Mouse (Mus musculus) hindbrain, embryonic 14.5 days (tissue): ENCODE results near the gene Pbld1. TPM values are rescaled to one million over a fixed set of nuclear protein-coding genes. Genes with fewer than 3 reads are reported as not detected.

Experiments
- ATAC-seq: fragments of 200-750 bp; cut with Nextera tagmentation; 2 replicates; pipeline ENCODE4 v1.8.0; 2017; ENCODE audit warnings: moderate number of reproducible peaks, mild to moderate bottlenecking, moderate TSS enrichment, moderate library complexity; ENCODE audit not compliant: low FRiP score
- DNase-seq: peaks from one replicate; pipeline ENCODE4 v3.0.0-alpha.2; 2015; ENCODE audit warnings: low spot score
- H3K27ac ChIP-seq: fragments of 300-500 bp; sonication (generic); 2 replicates; pipeline ENCODE4 v1.5.1; 2014; ENCODE audit warnings: mild to moderate bottlenecking, moderate library complexity
- H3K27me3 ChIP-seq: fragments of 300-500 bp; sonication (generic); 2 replicates; pipeline ENCODE4 v1.6.1; 2014; ENCODE audit warnings: mild to moderate bottlenecking, low read length, mixed read lengths; ENCODE audit not compliant: control insufficient read depth, insufficient read depth
- H3K36me3 ChIP-seq: fragments of 300-500 bp; sonication (generic); replicated peaks from 2 replicates; pipeline ENCODE4 v1.6.1; 2014; ENCODE audit not compliant: control insufficient read depth, insufficient read depth
- H3K4me1 ChIP-seq: fragments of 300-500 bp; sonication (generic); replicated peaks from 2 replicates; pipeline ENCODE4 v1.6.1; 2014; ENCODE audit warnings: antibody characterized with exemption, low read length, mixed read lengths; ENCODE audit not compliant: control insufficient read depth, insufficient read depth
- H3K4me2 ChIP-seq: fragments of 300-500 bp; sonication (generic); replicated peaks from 2 replicates; pipeline ENCODE4 v1.6.1; 2014; ENCODE audit warnings: mild to moderate bottlenecking, moderate library complexity
- H3K4me3 ChIP-seq: fragments of 300-500 bp; sonication (generic); replicated peaks from 2 replicates; pipeline ENCODE4 v1.5.1; 2014; ENCODE audit warnings: mild to moderate bottlenecking, low read length
- H3K9ac ChIP-seq: fragments of 300-500 bp; sonication (generic); 2 replicates; pipeline ENCODE4 v1.6.1; 2014
- H3K9me3 ChIP-seq: fragments of 300-500 bp; sonication (generic); 2 replicates; pipeline ENCODE4 v1.6.1; 2016; ENCODE audit warnings: low read length; ENCODE audit not compliant: control insufficient read depth
- WGBS: fragments of 180-500 bp; shearing (Covaris S2); extraction: QIAGEN DNeasy Blood & Tissue Kit; methylation state at CpG from one replicate; pipeline ENCODE4 v1.1.7; 2014; 5-methylcytosine and 5-hydroxymethylcytosine counted together
- polyA plus RNA-seq: library from polyadenylated mRNA; unstranded; fragments of >200 nt; fragmentation: Nextera tagmentation; extraction: Ambion mirVana; gene quantifications from 2 replicates; pipeline ENCODE4 v1.2.1, GENCODE M21; 2014

The Pbld1 gene
- polyA plus RNA-seq, 1 experiment from 2014 or later: 0.75 TPM

GRCm38 (mm10) chr10:63065988-63066387 lies 6.0 kb downstream of the Pbld1 start:
- no peak overlapping the region for H3K9ac ChIP-seq
- H3K4me2 ChIP-seq: no peak overlapping the region
- no peak overlapping the region for H3K27ac ChIP-seq
- 4% methylated on average over 5 of the region's 5 CpGs for WGBS
- no peaks in the 10 kb centered on the region for H3K9me3 ChIP-seq
- H3K4me3 ChIP-seq: no peak overlapping the region
- ATAC-seq: peak; percentile 85; the same call in 1 of the 2 replicates
- no peaks in the 10 kb centered on the region for H3K27me3 ChIP-seq
- peak; percentile 86 for DNase-seq
- H3K36me3 ChIP-seq: no peaks in the 10 kb centered on the region
- no peaks in the 10 kb centered on the region for H3K4me1 ChIP-seq

GRCm38 (mm10) chr10:63086304-63086703 lies 26.3 kb downstream of the Pbld1 start:
- WGBS: 86% methylated on average over 10 of the region's 10 CpGs
- Histone ChIP-seq H3K9ac (no peak overlapping the region), H3K27ac (no peak overlapping the region), H3K4me3 (no peak overlapping the region), H3K4me1 (peaks cover 13% of the 10 kb centered on the region), H3K27me3 (no peaks in the 10 kb centered on the region), H3K36me3 (no peaks in the 10 kb centered on the region), H3K9me3 (no peaks in the 10 kb centered on the region), H3K4me2 (no peak overlapping the region)
- no peak for ATAC-seq
- no peak for DNase-seq

DNA sequence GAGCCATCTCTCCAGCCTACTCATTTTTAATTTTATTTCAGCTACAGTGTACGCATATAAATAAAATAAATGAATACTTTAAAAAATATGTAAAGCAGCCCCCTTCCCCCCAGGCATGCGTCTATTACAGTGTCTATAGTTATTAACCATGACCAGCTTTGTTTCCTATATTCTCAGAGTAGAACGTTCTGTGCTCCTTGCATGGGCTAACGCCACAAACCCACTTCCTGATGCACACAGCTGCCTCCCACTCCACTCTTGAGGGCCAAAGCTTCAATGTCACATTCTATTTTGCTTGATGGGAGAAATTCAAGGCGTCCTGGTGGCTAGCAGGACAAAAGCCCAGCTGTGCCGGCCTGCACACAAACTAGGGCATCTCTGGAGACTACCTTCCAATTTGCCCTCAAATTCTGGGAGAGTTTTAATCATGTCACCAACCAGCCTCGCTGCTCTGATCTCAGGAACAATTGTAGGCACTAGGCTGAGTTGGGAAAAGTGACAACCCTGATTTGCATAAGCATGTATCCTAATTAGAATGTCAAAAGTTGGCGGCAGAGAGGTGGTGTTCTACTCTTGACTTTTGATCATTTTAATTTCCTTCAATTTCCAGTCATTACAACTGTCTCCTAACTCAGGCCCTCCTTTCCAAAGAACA lies 29.3 kb downstream of the Pbld1 start:
- Histone ChIP-seq H3K9ac (peak overlapping the region; percentile 41; the same call in 1 of the 2 replicates), H3K27me3 (no peaks in the 10 kb centered on the region), H3K36me3 (no peaks in the 10 kb centered on the region), H3K4me2 (peak overlapping the region; percentile 53), H3K4me3 (peak overlapping the region; percentile 22; the same call in 1 of the 2 replicates), H3K27ac (no peak overlapping the region), H3K9me3 (no peaks in the 10 kb centered on the region), H3K4me1 (peaks cover 13% of the 10 kb centered on the region)
- 22% methylated on average over 8 of the region's 8 CpGs for WGBS
- DNase-seq: no peak
- ATAC-seq: no peak

DNA sequence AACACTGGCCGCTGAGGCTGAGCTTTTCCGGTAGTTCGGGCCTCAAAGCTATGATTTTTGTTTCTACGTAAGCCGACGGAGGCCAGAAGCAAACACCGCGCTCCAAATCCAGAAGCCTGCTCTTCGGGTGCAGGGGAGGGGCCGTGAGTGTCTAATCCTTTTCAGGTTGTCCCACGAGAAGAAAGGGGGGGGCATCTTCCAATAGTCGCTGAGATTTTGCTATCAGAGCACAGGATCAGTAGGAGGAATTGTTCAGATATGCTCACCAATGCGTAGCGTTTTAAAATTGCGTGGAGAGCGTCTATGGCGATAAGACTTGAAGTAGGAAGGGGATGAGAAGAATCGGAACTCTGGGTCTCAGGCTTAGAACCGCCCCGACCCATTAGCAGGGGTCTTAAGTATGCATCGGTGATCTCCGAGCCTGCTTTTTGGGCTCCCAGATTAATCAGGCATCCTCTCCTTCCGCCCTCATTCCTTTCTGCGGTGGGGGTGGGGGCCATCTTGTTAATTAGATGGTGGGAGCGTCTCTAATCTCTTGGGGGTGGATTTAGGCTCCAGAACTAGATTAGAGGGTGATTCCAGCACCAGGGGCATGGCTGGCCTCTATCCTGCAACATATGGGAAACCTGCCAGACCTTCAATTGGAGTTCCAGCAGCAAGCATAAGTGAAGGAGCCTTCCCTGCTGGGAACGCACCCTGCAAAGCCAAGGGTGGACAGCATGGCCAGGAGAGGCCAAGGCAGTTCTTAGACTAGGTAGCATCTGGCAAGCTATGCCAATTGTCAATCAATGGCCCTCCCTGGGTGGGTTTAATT lies 30.0 kb downstream of the Pbld1 start:
- H3K36me3 ChIP-seq: no peaks in the 10 kb centered on the region
- peak; percentile 27 for DNase-seq
- peak overlapping the region; percentile 41 for H3K9ac ChIP-seq
- peak overlapping the region; percentile 53 for H3K4me2 ChIP-seq
- 3% methylated on average over 26 of the region's 26 CpGs for WGBS
- H3K27ac ChIP-seq: no peak overlapping the region
- H3K27me3 ChIP-seq: no peaks in the 10 kb centered on the region
- H3K4me3 ChIP-seq: peak overlapping the region; percentile 22
- no peak; the same call in 1 of the 2 replicates for ATAC-seq
- H3K4me1 ChIP-seq: peaks cover 13% of the 10 kb centered on the region
- H3K9me3 ChIP-seq: no peaks in the 10 kb centered on the region

DNA sequence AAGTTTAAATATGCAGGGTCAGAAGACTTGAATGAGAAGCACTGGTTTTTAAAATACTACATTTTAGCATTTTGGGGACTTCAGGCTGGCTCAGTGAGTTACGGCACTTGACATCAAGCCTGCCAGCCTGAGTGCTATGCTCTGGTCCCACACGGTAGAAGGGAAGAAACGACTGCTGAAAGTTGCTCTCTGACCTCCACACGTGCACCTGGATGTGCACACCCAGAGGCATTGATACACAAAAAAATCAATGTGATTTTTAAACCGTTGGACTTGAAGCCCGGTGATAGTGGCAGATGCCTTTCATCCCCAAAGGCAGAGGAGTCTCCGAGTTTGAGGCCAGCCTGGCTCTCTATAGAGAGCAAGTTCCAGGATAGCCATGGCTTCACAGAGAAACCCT lies 32.0 kb downstream of the Pbld1 start:
- H3K27me3 ChIP-seq: no peaks in the 10 kb centered on the region; the same call in 1 of the 2 replicates
- H3K4me3 ChIP-seq: no peak overlapping the region
- H3K9me3 ChIP-seq: no peaks in the 10 kb centered on the region
- DNase-seq (no peak), ATAC-seq (no peak)
- no peak overlapping the region for H3K4me2 ChIP-seq
- H3K36me3 ChIP-seq: no peaks in the 10 kb centered on the region
- H3K4me1 ChIP-seq: peaks cover 13% of the 10 kb centered on the region
- 73% methylated on average over 7 of the region's 7 CpGs for whole genome bisulfite sequencing
- no peak overlapping the region for H3K9ac ChIP-seq
- no peak overlapping the region for H3K27ac ChIP-seq

DNA sequence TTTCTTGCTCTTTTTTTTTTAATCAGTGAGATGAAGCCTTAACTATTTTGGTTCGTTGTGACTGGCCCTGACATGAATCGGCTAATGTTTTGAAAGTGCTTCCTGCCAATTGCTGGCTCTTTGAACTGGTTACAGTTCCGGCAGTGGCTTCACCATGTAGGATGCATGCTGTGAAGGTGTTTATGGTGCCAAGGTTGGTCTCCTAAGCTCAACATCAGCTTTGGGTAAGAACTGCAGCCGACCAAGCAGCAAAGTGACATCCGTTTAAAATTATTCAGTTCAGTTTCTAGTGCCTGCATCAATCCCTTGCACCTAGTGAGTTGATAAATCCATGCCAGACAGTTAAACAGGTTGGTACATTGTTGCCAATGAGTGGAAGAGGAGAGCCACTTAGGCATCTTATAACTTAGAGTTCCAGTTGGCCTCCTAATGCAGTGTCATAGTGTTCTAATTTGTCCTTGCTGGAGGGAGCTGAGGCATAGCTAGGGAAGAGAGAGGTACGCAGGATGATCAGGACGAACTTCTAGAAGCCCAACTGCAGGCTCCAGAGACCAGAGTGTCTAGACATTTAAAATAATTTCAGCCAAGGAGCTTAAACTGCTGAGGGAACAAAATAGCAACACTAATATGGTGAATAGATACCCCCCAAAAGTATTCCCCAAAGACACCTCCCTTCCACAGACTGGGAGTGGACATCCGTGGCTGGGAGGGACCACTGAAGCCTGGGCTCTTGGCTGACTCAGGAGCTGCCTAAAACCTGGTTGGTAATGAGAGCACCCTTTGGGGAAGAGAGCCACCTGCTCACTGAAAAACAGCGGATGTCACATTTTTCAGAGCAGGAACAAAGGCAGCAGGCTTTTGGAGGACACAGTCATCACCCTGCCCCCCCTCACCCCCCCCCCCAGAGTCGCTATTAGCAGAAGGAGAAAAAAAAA lies 32.9 kb downstream of the Pbld1 start:
- WGBS: 65% methylated on average over 10 of the region's 10 CpGs
- ATAC-seq (no peak), DNase-seq (no peak)
- no peaks in the 10 kb centered on the region for H3K9me3 ChIP-seq
- H3K9ac ChIP-seq: no peak overlapping the region
- no peak overlapping the region for H3K4me2 ChIP-seq
- no peaks in the 10 kb centered on the region for H3K36me3 ChIP-seq
- H3K27ac ChIP-seq: no peak overlapping the region
- H3K4me1 ChIP-seq: peaks cover 13% of the 10 kb centered on the region
- H3K27me3 ChIP-seq: no peaks in the 10 kb centered on the region; the same call in 1 of the 2 replicates
- H3K4me3 ChIP-seq: no peak overlapping the region

DNA sequence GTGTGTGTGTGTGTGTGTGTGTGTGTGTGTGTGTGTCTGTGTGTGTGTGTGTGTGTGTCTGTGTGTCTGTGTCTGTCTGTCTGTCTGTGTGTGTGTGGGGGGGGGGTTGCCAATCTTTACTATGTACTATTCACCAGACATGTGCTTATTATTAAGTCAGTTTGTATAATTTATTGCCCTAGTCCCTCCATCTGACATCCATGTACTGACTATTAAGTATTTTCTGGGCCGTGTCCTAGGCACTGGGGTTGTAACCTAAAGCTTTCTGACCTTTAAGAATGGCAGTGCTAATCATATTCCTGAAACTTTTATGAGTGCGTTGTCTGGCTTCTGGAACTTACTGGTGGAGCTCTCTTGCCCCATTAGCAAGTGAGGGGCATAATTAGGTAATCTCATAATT lies 36.8 kb downstream of the Pbld1 start:
- Histone ChIP-seq H3K27me3 (peaks cover 15% of the 10 kb centered on the region), H3K4me1 (no peaks in the 10 kb centered on the region; the same call in 1 of the 2 replicates), H3K4me2 (no peak overlapping the region), H3K36me3 (no peaks in the 10 kb centered on the region), H3K9me3 (no peaks in the 10 kb centered on the region), H3K9ac (no peak overlapping the region), H3K27ac (no peak overlapping the region), H3K4me3 (no peak overlapping the region)
- 63% methylated on average over 2 of the region's 2 CpGs for WGBS
- ATAC-seq: no peak
- no peak for DNase-seq

- no peak overlapping the region for H3K4me3 ChIP-seq
- no peak for DNase-seq
- no peak overlapping the region for H3K4me2 ChIP-seq
- ATAC-seq: no peak
- no peak overlapping the region for H3K27ac ChIP-seq
- no peaks in the 10 kb centered on the region; the same call in 1 of the 2 replicates for H3K4me1 ChIP-seq
- no peaks in the 10 kb centered on the region for H3K9me3 ChIP-seq
- no peak overlapping the region for H3K9ac ChIP-seq
- H3K27me3 ChIP-seq: peaks cover 15% of the 10 kb centered on the region
- no peaks in the 10 kb centered on the region for H3K36me3 ChIP-seq
- WGBS: 52% methylated on average over 12 of the region's 12 CpGs
These were observed 38.2 kb downstream of the Pbld1 start for GRCm38 (mm10) chr10:63098191-63098590.
